Mouse (Mus musculus): ENCODE results near the gene Bclaf1.

Bclaf1 gene

DNA sequence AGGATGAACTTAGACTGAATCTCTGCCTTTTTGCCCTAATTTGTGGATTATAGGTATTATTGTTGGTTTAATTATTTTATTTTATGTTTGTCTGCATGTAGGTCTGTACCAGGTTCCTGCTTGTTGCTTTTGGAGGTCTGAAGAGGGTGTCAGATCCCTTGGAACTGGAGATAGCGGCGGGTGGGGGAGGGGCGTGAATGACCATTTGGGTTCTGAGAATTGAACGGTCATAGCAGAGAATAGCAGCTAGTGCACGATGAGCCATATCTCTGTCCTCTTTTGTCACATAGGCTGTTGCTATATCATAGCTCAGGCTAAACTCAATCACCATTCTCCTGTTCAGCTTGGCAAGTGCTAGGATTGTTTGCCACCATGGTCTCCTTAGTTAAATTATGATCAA lies 5.2 kb downstream of the Bclaf1 start:
- no peak for DNase-seq

DNA sequence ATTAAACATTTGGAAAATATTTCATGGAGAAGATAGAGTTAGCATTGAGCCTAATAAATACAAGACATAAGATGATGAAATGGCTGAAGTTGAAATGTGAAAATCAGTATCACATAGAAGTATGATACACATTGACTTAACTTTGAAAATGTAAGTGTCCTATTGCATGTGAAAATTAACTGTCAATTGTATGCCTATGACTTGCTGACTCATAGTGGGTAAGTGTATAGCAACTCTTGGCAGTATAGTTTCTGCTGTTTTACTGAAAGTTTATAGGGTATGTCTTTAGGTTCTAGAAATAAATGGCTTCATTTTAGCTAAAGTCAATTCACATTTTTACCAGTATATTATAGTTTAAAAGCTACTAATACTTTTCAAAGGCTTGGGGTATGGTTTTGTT lies 14.0 kb downstream of the Bclaf1 start:
- no peak for DNase-seq

DNA sequence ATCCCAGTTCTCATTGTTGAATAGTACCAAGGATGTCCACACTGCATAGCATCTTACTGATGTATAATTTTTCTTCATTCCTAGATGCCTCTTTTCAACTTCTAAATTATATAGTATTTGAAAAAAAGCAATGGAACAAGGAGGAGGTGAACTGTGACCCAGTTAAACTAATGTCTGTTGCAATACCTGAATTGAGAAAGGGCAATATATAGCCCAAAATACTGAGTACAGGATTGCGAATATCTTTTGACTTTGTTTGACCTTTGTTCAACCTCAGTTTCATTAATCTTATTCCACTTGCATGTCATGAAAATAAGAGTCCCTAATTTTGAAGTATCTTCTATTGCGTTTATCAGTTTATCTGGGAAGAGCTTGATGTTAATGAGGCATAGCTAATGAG lies 19.0 kb downstream of the Bclaf1 start:
- DNase-seq: no peak

DNA sequence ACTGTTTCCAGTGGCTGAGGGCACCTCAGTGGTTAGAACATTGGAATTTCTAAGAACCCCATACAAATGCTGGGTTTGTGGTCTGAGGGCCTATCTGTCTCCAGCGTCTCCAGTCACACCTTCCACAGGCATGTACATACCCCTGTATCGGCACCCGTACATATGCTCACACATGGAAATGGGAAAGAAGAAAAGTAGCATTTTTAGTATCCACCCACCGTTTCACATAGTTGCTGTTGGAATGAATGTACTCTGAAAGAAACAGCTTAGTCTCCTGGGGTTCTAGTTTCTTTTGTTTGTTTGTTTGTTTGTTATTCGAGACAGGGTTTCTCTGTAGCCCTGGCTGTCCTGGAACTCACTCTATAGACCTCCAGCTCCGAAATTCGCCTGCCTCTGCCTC lies 25.6 kb downstream of the Bclaf1 start:
- no peak for DNase-seq

DNA sequence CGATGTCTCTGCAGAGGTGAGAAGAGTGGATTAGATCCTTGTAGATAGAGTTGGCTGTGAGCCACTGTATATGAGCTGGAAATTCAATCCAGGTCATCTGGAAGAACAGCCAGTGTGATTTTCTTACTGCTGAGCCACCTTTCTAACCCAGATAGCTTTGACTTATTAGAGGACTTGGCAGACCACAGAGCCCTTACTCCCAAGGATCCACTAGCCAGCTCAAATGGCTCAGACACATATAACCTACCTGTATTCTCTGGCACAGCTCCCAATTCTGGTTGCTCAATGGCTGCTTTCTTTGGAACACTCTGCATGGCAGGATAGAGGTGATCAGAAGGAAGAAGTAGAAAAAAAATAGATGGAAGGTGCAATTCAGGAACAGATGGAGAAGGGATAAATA lies 33.5 kb downstream of the Bclaf1 start:
- no peak for DNase-seq

DNA sequence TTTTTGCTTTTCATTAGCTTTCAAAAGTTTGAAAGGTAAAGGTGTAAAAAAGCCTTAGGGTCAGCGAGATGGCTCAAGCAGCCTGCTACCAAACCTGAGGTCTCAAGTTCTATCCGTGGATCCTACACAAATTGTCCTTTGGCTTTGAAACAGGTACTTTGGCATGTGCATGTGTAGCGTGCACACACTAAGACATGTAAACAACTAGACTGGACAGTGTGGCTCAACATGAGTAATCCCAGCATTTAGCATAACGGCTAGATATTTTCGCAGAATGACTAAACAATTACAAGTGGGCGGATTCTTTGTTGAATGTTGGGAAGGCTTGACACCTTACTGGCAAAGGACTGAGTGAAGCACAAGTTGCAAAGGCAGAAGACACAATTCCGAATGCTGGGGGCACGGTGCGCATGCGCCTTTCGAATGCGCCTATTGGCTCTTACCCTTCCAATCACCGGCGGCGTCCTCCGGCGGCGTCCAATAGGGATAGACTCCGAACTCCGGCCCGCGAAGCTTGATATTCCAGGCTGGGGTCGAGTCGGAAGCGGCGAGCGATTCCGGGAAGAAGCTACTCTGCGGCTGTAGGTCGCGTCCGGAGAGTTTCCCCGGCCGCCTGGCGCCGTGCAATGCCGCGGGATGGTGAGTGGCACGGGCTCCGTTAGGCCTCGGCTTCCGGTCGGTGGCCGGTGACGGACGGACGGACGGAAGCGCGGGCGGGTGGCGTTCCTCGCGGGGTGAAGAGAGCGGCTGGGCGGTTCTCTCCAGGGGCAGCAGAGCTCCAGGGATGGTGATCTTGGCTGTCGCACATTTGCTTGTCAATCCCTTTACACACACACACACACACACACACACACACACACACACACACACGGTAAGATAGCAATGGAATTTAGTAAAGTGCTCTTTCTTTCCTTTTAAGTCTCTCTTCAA lies 35.3 kb downstream of the Bclaf1 start, which contains the start of gene Mtfr2:
Gene Mtfr2, plus strand, starts transcription at position 486 of the 930 bp plus-strand sequence.
- peak; percentile 91 to 94 for DNase-seq

DNA sequence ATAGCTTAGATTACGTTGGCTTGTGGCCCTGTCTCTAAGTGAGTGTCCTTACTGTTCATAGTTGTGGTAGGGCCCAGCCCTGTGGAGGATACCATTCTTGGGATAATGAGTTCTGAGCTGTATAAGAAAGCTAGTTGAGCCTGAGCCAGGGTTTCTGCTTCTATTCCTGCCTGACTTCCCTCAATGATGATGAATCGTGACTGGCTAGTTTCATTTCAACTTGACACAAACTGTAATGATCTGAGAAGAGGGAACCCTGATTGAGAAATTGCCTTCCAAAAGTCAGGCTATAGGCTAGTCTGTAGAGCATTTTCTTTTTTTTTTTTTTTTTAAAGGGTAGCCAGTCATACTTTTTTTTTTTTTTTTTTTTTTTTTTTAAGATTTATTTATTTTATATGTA lies 36.6 kb downstream of the Bclaf1 start:
- DNase-seq: no peak

DNA sequence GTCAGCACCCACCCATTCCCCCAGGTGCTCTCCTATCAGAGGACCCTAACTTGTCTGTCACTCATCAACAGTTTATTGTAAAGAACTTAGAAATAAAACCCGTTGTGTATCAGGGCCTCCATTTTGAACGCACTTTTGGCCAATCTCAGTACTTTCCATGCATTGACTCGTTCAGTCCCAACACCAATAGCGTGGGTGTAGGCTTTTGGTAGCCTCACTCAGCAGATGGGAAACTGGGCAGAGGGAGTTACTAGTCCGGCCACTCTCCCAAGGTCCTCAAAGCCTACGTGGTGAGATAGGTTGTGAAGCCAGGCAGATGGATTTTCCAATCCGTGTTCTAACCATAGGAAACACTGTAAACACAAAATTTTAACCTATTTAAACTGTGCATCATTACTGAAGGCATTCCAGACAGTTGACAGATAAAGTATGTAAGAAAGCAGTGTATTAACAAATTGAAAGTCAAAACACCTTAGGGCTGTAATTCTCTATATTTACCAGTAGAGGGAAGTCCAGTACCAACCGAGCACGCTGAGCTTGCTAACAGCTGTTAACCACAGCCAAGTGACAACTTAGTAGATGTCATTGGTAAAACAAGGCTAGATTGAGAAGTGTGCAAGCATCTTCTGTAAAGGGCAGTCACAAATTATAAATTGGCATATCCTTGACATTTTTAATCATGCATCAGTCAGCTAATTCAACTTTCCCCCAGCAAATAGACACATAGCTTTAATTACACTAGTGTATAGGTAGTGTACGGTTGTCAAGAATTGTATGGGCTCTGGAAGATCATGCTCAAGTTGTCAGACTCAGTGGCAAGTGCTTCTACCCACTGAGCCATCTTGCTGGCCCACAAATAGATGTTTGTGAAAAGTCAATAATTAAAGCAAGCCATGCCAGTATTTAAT lies 49.5 kb downstream of the Bclaf1 start:
- DNase-seq: peak in 1 of 2 experiments; percentile 6

DNA sequence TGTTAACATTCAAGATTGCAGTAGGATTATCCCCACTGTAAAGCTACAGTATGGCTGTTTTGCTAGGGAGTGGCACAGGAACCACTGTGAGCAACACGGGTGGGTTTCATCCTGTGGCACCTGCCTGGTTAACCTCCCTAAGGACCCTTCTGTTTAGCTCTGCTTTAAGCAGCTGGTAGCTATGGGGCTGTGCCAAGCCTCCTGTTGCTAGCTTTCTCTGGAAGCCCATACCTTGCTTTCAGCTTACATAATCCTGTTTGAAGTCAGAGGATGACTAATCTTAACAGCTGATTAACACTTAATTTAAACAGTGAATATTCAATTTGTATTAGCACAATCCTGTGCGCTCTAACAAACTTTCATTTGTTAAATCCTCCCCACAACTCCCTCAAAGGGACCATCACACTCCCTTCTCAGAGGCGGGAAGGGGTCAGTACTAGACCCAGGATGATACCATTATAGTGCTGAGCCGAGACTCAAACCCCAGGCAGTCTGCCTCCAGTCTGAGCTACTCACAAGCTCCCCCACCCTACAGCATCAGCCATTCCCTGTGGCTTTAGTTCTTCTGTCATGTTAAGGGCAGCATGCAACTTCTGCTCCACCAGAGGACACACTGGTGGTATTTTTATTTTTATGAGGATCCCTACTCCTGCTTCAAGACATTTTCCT lies 50.3 kb downstream of the Bclaf1 start:
- DNase-seq: no peak

DNA sequence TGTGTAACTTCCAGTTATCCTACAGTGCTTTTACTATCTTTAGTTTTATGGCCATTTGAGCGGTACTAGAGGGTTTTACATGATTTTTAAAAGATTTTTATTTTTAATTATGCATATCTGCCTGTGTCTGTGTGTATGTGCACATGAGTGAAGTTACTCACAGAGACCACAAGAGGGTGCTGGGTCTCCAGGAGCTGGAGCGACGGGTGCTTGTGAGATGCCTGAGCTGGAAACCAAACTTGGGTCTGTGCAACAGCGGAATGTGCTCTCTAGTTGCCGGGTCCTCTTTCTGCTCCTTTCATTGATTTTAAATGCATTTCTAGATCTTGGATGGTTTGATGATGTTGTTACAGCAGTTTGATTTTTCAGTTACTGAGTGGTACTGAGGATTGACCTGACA lies 59.8 kb downstream of the Bclaf1 start:
- DNase-seq: no peak

DNA sequence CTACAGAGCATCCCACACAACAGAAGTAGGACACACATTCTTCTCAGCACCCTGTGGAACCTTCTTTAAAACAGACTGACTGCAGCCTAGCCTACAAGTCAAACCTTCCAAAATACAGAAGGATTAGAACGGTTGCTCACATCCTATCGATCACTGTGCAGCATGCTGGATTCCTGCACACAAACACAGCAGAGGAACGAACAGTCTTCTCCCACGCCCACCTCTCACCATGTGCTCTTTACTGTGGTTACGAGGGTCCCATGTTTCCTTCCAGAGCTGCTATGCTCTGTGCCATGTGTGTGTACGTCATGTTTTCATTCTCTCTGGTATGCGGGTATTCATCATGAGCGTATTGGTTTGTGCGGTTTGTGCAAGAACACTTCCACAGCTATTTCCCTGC lies 65.4 kb downstream of the Bclaf1 start:
- no peak for DNase-seq

DNA sequence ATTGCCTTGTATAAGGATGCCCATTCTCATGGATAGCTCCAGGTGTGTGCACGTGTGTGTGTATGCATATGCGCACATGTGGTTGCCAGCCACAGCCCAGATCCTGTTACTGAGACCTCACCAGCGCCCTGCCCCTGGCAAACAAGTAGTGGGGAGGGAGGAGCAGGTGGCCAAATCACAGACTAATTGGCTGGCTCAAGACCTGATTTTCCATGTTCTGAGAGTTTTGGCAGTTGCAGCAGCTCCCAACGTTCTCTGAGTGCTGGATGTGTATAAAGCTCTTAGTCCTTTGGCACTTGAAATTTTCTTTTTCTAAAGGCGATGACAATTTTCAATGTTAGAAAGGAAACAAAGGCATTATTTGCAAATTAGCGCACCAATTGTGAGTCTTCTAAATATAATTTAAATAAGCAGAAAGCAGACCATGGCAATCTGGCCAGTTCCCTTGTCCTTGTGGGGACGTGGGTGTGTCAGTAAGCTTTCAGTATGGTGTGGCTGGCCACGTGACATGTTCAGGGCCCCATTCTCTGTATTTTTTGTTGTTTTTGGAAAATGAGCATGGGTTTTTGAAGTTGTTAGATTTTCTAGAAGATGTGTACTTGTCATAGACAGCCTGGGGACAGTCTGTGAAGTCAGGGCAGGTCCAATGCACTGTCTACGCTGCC lies 66.9 kb downstream of the Bclaf1 start:
- no peak for DNase-seq

DNA sequence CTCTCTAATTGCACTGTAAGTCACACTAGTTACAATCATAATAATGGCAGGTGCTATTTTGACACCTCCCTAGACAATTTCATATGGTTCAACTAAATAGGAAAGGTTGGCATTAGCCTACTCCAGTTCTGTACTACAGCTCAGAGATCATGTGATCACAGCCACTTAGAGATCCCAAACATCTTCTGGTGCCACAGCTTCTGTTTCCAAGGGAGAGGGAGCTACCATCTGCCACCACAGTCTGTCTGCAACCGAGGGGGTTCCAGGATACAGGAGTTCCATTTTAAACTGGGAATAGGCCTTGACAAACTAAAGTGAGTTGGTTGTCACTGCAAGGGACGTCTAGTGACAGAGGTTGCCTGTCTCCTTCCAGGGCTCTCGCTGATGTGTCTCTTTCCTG lies 68.5 kb downstream of the Bclaf1 start:
- no peak for DNase-seq

DNA sequence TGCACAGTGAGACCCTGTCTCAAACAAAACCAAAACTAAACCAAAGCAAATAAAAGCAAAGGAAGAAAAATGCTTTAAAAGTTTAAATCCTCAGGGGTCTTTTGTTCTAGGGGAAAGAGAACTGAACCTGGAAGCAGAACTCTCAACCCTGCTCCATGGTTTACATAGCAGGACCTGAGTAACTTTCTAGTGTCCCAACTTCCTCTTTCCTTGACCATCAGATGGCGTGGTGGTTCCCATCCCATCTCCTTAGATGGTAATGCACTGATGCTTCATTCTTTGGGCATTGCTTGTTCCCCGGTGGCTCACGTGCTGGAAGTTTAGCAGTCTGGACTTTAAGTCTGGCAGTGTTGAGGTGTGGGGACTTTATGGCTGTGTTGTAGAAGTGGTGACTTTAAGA lies 69.1 kb downstream of the Bclaf1 start:
- DNase-seq: no peak

DNA sequence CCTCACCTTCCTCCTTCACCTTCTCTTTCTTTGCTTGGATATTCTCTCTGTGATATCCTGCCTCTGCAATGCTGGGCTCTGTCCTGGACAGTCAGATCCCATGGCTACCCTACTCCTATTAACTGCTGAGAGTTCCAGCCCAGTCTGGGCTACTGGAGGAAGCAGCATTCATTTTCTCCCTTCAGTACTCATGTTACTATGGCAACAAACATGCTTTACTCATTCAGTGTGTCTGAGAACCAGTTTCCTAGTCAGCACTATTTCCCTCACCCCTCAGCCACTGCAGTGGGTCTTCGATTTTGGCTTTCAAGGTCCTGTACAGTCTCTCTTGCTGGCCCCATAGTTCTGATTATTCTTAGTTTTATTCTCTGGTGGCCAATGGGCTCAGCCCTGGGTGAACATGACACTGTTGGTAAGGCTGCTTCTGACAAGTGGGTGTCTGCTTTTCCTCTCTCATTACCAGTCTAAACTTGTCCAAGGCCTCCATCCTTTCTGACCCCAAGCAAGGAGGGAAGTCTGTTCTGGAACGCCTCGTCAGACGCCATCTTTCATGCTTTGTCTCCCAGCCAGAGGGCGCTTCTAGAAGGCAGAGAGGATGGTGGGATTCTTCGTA lies 70.6 kb downstream of the Bclaf1 start:
- DNase-seq: no peak

DNA sequence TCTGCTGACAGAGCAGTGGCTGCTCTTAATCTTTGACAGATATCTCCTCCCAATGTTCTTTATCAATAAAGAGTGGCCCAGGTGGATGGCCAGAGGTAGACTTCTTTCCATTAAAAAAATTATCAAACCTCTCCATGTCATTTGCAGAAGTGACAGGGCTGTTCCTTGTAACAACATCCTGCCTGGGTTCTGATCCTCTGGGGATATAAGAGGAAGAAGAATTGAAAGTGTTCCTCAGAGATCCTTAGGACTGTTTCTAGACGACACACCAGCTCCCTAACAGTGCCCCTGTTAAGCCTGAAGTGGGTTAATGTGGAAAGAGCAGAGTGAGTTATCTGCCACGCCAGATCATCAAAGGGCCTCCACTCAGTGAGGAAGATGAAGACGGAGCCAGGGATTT lies 78.3 kb downstream of the Bclaf1 start:
- no peak for DNase-seq
